11 mouse cellular contexts compared by ENCODE assay signal in genomic region chr6:93395952-93396351, GRCm38 (mm10).
DNase-seq lines count a peak whose midpoint lies in the region; ATAC-seq and TF ChIP-seq lines count a peak whose summit lies in the region.
"Had no signal": no experiment of that assay in that cellular context is flagged by ENCODE, and none has a peak within 500 bp of the region (broad histone marks: within the 10 kb centered on the region; RNA-seq: fewer than 3 reads in every experiment).

No protein-coding gene starts in this region.

- no peaks in the 10 kb centered on the region for H3K36me3 ChIP-seq in hindbrain, embryonic 12.5 days
- no peaks in the 10 kb centered on the region for H3K36me3 ChIP-seq in hindbrain, postnatal 0 days (ENCODE audit: insufficient read depth, low read length)
- H3K36me3 ChIP-seq: hindbrain, embryonic 15.5 days had no signal

- H3K4me3 ChIP-seq in hindbrain, embryonic 12.5 days: no peak overlapping the region
- H3K4me3 ChIP-seq in hindbrain, postnatal 0 days (ENCODE audit: low read length): no peak overlapping the region
- H3K4me3 ChIP-seq: heart, adult 2 months; hindbrain, embryonic 15.5 days; myocyte had no signal

- H3K4me1 ChIP-seq in hindbrain, embryonic 12.5 days: 0 out of 2 replicates have a peak, but pooled peaks cover 2% of the 10 kb centered on the region
- H3K4me1 ChIP-seq in hindbrain, postnatal 0 days (ENCODE audit: insufficient read depth, low read length): 0 out of 2 replicates have a peak, but pooled peaks cover 6% of the 10 kb centered on the region

- WGBS in hindbrain, embryonic 12.5 days: 80% methylated on average over 7 of the region's 7 CpGs
- 62% methylated on average over 7 of the region's 7 CpGs for WGBS in hindbrain, postnatal 0 days

- intact Hi-C loops in left cerebral cortex, postnatal 36 days (cut with DNase I): no loop called here

- H3K27me3 ChIP-seq in hindbrain, embryonic 12.5 days: no peaks in the 10 kb centered on the region
- no peaks in the 10 kb centered on the region for H3K27me3 ChIP-seq in hindbrain, postnatal 0 days (ENCODE audit: insufficient read depth, low read length)
- H3K27me3 ChIP-seq: hindbrain, embryonic 15.5 days had no signal

- no peak for DNase-seq in hindbrain, postnatal 0 days (ENCODE audit: low spot score)
- DNase-seq in brain, embryonic 14.5 days (ENCODE audit: low read depth): peak; percentile 40
- DNase-seq in embryo, embryonic 11 days: peak; percentile 55
- peak; percentile 49 for DNase-seq in kidney, postnatal 36 days
- DNase-seq in left cerebral cortex, postnatal 36 days (ENCODE audit: low spot score in 2 of 2): no peak
- DNase-seq in left cerebral cortex, adult 18-20 months (ENCODE audit: low spot score in 2 of 2): no peak
- DNase-seq: liver had no signal

- no peak overlapping the region for H3K9ac ChIP-seq in hindbrain, embryonic 12.5 days
- H3K9ac ChIP-seq in hindbrain, postnatal 0 days (replicated peaks; ENCODE audit: low read length): no peak overlapping the region
- H3K9ac ChIP-seq: hindbrain, embryonic 15.5 days had no signal

- no peak overlapping the region for H3K4me2 ChIP-seq in hindbrain, embryonic 12.5 days (replicated peaks)
- no peak overlapping the region for H3K4me2 ChIP-seq in hindbrain, postnatal 0 days (ENCODE audit: low read depth, low read length)
- H3K4me2 ChIP-seq: hindbrain, embryonic 15.5 days had no signal

- no peak for ATAC-seq in hindbrain, embryonic 12.5 days (ENCODE audit: low FRiP score)
- ATAC-seq in hindbrain, postnatal 0 days: no peak

- H3K9me3 ChIP-seq in hindbrain, embryonic 12.5 days (replicated peaks): no peaks in the 10 kb centered on the region
- no peaks in the 10 kb centered on the region for H3K9me3 ChIP-seq in hindbrain, postnatal 0 days (ENCODE audit: low read length)
- H3K9me3 ChIP-seq: hindbrain, embryonic 15.5 days had no signal

- H3K27ac ChIP-seq in hindbrain, embryonic 12.5 days: peak overlapping the region; percentile 40
- no peak overlapping the region for H3K27ac ChIP-seq in hindbrain, postnatal 0 days
- H3K27ac ChIP-seq: heart, adult 2 months; hindbrain, embryonic 15.5 days had no signal

- TF ChIP-seq POLR2A in brain, embryonic 14.5 days (IDR thresholded peaks at IDR 0.05; ENCODE audit: borderline replicate concordance, extremely low read depth, insufficient read depth, insufficient read length, poor library complexity, severe bottlenecking): no peak

- no peak for TF ChIP-seq CTCF in hindbrain, postnatal 0 days (IDR thresholded peaks at IDR 0.05; ENCODE audit: low read depth)
- TF ChIP-seq CTCF in brain, embryonic 14.5 days (IDR thresholded peaks at IDR 0.05; ENCODE audit: borderline replicate concordance, extremely low read depth, insufficient read depth, insufficient read length): no peak

Comparison
In these comparisons a context has a peak if more than half of its experiments do, and no peak if none do; other contexts are left out.
1. DNase-seq: peak in brain, embryonic 14.5 days (single experiment), embryo, embryonic 11 days (single experiment) and kidney, postnatal 36 days (2 of 2); none in hindbrain, postnatal 0 days (single experiment), left cerebral cortex, postnatal 36 days (0 of 2) and left cerebral cortex, adult 18-20 months (0 of 2).